Mouse (Mus musculus) lung, postnatal 0 days (tissue): Measurements from ENCODE around the gene Bsg. TPM values are rescaled to one million over a fixed set of nuclear protein-coding genes. Genes with fewer than 3 reads are reported as not detected.

Source experiments
- ATAC-seq: fragments of 200-750 bp; cut with Nextera tagmentation; 2 replicates; pipeline ENCODE4 v1.8.0; 2017; ENCODE audit warnings: moderate library complexity
- DNase-seq: peaks from one replicate; pipeline ENCODE4 v3.0.0-alpha.2; 2016; ENCODE audit warnings: low spot score
- H3K27ac ChIP-seq: fragments of 300-500 bp; sonication (generic); 2 replicates; pipeline ENCODE4 v1.5.1; 2014; ENCODE audit warnings: antibody characterized with exemption, mild to moderate bottlenecking, low read length, mixed read lengths
- H3K27me3 ChIP-seq: fragments of 300-500 bp; sonication (generic); replicated peaks from 2 replicates; pipeline ENCODE4 v1.6.1; 2014; ENCODE audit warnings: low read length, mixed read lengths; ENCODE audit not compliant: insufficient read depth
- H3K36me3 ChIP-seq: fragments of 300-500 bp; sonication (generic); 2 replicates; pipeline ENCODE4 v1.6.1; 2014; ENCODE audit warnings: low read length, mixed read lengths; ENCODE audit not compliant: insufficient read depth
- H3K4me1 ChIP-seq: fragments of 300-500 bp; sonication (generic); 2 replicates; pipeline ENCODE4 v1.6.1; 2014; ENCODE audit warnings: antibody characterized with exemption, low read depth, low read length, mixed read lengths; ENCODE audit not compliant: insufficient read depth
- H3K4me2 ChIP-seq: fragments of 300-500 bp; sonication (generic); replicated peaks from 2 replicates; pipeline ENCODE4 v1.6.1; 2014; ENCODE audit warnings: low read depth, mild to moderate bottlenecking, low read length, moderate library complexity, mixed read lengths
- H3K4me3 ChIP-seq: fragments of 300-500 bp; sonication (generic); 2 replicates; pipeline ENCODE4 v1.5.1; 2014; ENCODE audit warnings: low read depth, low read length
- H3K9ac ChIP-seq: fragments of 300-500 bp; sonication (generic); replicated peaks from 2 replicates; pipeline ENCODE4 v1.6.1; 2014; ENCODE audit warnings: low read depth, mild to moderate bottlenecking
- H3K9me3 ChIP-seq: fragments of 300-500 bp; sonication (generic); 2 replicates; pipeline ENCODE4 v1.6.1; 2016; ENCODE audit warnings: low read length, mixed read lengths
- CTCF ChIP-seq: IDR thresholded peaks from 2 replicates; pipeline ENCODE4 v1.5.1; 2016; ENCODE audit warnings: antibody characterized with exemption, mild to moderate bottlenecking
- EP300 ChIP-seq: IDR thresholded peaks from 2 replicates; pipeline ENCODE4 v1.6.1; 2016; ENCODE audit warnings: antibody characterized with exemption, mild to moderate bottlenecking, control low read depth
- WGBS: fragments of 180-500 bp; shearing (Covaris S2); extraction: QIAGEN DNeasy Blood & Tissue Kit; methylation state at CpG from one replicate; pipeline ENCODE4 v1.1.7; 2014; 5-methylcytosine and 5-hydroxymethylcytosine counted together
- polyA plus RNA-seq: library from polyadenylated mRNA; unstranded; fragments of >200 nt; fragmentation: Nextera tagmentation; extraction: Ambion mirVana; gene quantifications from 2 replicates; pipeline ENCODE4 v1.2.1, GENCODE M21; 2015

Bsg gene
- polyA plus RNA-seq, 1 experiment from 2014 or later, result 1,299 TPM

DNA sequence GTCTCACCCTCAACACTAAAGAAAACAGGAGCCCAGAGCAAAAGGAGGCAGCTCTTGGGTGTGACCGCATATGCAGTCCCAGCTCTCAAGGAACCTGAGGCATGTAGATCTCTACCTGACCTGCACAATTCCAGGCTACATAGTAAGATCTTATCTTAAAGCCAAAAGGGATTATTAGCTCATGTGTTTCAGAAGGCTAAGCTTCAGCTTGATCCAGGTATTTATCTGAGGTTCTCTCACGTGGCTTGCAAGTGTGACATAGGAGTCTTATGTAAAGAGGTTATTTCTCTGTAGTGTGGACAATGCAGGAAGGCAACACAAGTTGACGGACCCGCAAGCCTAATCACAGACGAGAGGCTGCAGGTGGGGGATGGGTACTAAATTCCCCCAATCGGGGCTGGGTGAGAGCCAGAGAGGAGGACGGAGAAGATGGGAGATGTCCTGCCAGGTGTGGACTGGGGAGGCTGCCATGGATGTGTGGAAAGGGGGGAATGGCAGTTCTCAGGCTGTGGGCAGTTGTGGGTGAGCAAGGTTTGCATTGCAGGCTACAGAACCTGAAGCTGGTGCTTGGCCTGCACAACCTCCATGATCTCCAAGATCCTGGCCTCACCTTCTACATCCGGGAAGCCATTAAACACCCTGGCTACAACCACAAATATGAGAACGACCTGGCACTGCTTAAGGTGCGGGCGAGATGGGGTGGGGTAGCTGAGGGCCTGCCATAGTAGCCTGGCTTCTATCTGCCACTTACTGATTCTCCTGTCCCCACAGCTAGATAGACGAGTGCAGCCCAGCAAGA, 10.5 kb upstream of the Bsg start:
- H3K4me2 ChIP-seq, result no peak overlapping the region
- H3K27ac ChIP-seq, result no peak overlapping the region
- peaks cover 18% of the 10 kb centered on the region; the same call in 1 of the 2 replicates for H3K4me1 ChIP-seq
- H3K9me3 ChIP-seq, result no peaks in the 10 kb centered on the region
- WGBS, result 56% methylated on average over 12 of the region's 12 CpGs
- TF ChIP-seq CTCF (no peak), EP300 (no peak)
- no peak overlapping the region for H3K4me3 ChIP-seq
- DNase-seq, result no peak
- ATAC-seq, result no peak
- no peak overlapping the region for H3K9ac ChIP-seq
- no peaks in the 10 kb centered on the region for H3K27me3 ChIP-seq
- H3K36me3 ChIP-seq, result no peaks in the 10 kb centered on the region

- Histone ChIP-seq H3K4me1 (peaks cover 19% of the 10 kb centered on the region; the same call in 1 of the 2 replicates), H3K27me3 (no peaks in the 10 kb centered on the region), H3K27ac (no peak overlapping the region), H3K4me3 (no peak overlapping the region), H3K9me3 (no peaks in the 10 kb centered on the region), H3K9ac (no peak overlapping the region), H3K4me2 (no peak overlapping the region), H3K36me3 (no peaks in the 10 kb centered on the region)
- WGBS, result 78% methylated on average over 6 of the region's 6 CpGs
- ATAC-seq (no peak), DNase-seq (no peak)
- TF ChIP-seq CTCF (no peak), EP300 (no peak)
These were observed 10.0 kb upstream of the Bsg start for GRCm38 (mm10) chr10:79694379-79694655.

- TF ChIP-seq EP300, result no peak
- TF ChIP-seq CTCF, result peak; percentile 98
- 45% methylated on average over 13 of the region's 13 CpGs for WGBS
- Histone ChIP-seq H3K36me3 (no peaks in the 10 kb centered on the region), H3K4me2 (no peak overlapping the region), H3K9ac (no peak overlapping the region), H3K27me3 (no peaks in the 10 kb centered on the region), H3K9me3 (no peaks in the 10 kb centered on the region), H3K4me1 (peaks cover 23% of the 10 kb centered on the region; the same call in 1 of the 2 replicates), H3K27ac (peak overlapping the region; percentile 79), H3K4me3 (no peak overlapping the region)
- DNase-seq (peak; percentile 91), ATAC-seq (peak; percentile 58)
These were observed 8.8 kb upstream of the Bsg start for GRCm38 (mm10) chr10:79695231-79696128.

GRCm38 (mm10) chr10:79696129-79696651, 8.1 kb upstream of the Bsg start:
- no peak overlapping the region for H3K9ac ChIP-seq
- WGBS, result 27% methylated on average over 9 of the region's 9 CpGs
- peak overlapping the region; percentile 79 for H3K27ac ChIP-seq
- H3K9me3 ChIP-seq, result no peaks in the 10 kb centered on the region
- TF ChIP-seq CTCF, result no peak
- TF ChIP-seq EP300, result no peak
- H3K36me3 ChIP-seq, result no peaks in the 10 kb centered on the region
- ATAC-seq, result peak; percentile 61
- DNase-seq, result peak; percentile 76
- no peaks in the 10 kb centered on the region for H3K27me3 ChIP-seq
- H3K4me2 ChIP-seq, result no peak overlapping the region; the same call in 1 of the 2 replicates
- H3K4me1 ChIP-seq, result peaks cover 23% of the 10 kb centered on the region; the same call in 1 of the 2 replicates
- H3K4me3 ChIP-seq, result no peak overlapping the region

DNA sequence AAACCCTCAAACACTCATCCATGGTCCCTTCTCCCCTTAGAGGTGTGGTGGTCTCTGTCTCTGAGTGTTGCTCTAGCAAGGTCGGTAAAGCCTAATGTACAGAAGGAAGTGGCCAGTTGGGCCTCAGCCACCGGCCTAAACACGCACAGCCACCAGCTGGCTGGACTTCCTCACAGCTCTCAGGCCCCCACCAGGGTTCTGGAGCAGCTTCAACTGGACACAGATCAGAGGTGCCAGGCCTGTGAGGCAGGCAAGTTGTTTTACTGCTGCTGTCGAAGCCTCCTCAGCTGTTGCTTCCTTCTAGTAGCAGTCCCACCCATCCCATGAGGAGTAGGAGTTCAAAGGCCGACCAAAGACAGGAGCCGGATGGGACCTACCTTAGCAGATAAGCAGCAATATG, 6.4 kb upstream of the Bsg start:
- WGBS, result 29% methylated on average over 6 of the region's 6 CpGs
- Histone ChIP-seq H3K4me3 (no peak overlapping the region), H3K27ac (peak overlapping the region; percentile 79), H3K4me1 (peaks cover 28% of the 10 kb centered on the region; the same call in 1 of the 2 replicates), H3K9me3 (no peaks in the 10 kb centered on the region), H3K9ac (no peak overlapping the region), H3K36me3 (no peaks in the 10 kb centered on the region), H3K4me2 (no peak overlapping the region), H3K27me3 (no peaks in the 10 kb centered on the region)
- TF ChIP-seq EP300 (no peak), CTCF (no peak)
- DNase-seq (peak; percentile 76), ATAC-seq (peak; percentile 24)

GRCm38 (mm10) chr10:79698459-79698858, 5.8 kb upstream of the Bsg start:
- Histone ChIP-seq H3K36me3 (no peaks in the 10 kb centered on the region), H3K4me3 (no peak overlapping the region), H3K27ac (peak overlapping the region; percentile 79), H3K4me1 (peaks cover 28% of the 10 kb centered on the region; the same call in 1 of the 2 replicates), H3K9ac (no peak overlapping the region), H3K4me2 (no peak overlapping the region), H3K27me3 (no peaks in the 10 kb centered on the region), H3K9me3 (no peaks in the 10 kb centered on the region)
- WGBS, result 92% methylated on average over 6 of the region's 6 CpGs
- TF ChIP-seq CTCF, result no peak
- no peak for TF ChIP-seq EP300
- ATAC-seq, result no peak
- DNase-seq, result no peak
